Mouse (Mus musculus): ENCODE measurements around the gene Ninl. TPM values are rescaled to one million over a fixed set of nuclear protein-coding genes. Genes with fewer than 3 reads are reported as not detected.

Gene Ninl
- total RNA-seq, 1 experiment, result 22.4 TPM

GRCm38 (mm10) chr2:150904936-150905450, 134.2 kb downstream of the Ninl start, which contains the start of gene Gins1:
TSS of gene Gins1 (plus strand) at chr2:150905400.
- H3K9me3 ChIP-seq (ENCODE audit: control insufficient read depth, insufficient read depth, low read depth, low read length), result no peaks in the 10 kb centered on the region
- DNase-seq (ENCODE audit: low read depth, low spot score), result no peak
- peaks cover 3% of the 10 kb centered on the region; the same call in 1 of the 2 replicates for H3K36me3 ChIP-seq (ENCODE audit: control insufficient read depth, insufficient read depth, low read length, poor library complexity, severe bottlenecking)
- H3K27ac ChIP-seq (ENCODE audit: insufficient read depth, low read depth, low read length, poor library complexity, severe bottlenecking), result peak within 1 kb of the TSS; percentile 45; the same call in 1 of the 2 replicates
- no peaks in the 10 kb centered on the region; a peak in 1 of 4 replicates for H3K4me1 ChIP-seq (ENCODE audit: control insufficient read depth in 2 of 2, insufficient read depth in 2 of 2, low read length in 2 of 2, poor library complexity in 1 of 2)
- peak within 1 kb of the TSS; percentile 74 to 92 for H3K4me3 ChIP-seq (ENCODE audit: insufficient read depth in 1 of 2, low read depth in 1 of 2, low read length in 2 of 2, poor library complexity in 1 of 2, severe bottlenecking in 1 of 2)
- in situ Hi-C loops (cut with MboI; ENCODE audit: low sequenced_read_pairs in 2 of 2, unreplicated experiment in 2 of 2), result no loop called here
- no peak for TF ChIP-seq HCFC1 (IDR thresholded peaks at IDR 0.05; ENCODE audit: borderline replicate concordance, insufficient read depth, low read length)
- TF ChIP-seq ZNF384 (IDR thresholded peaks at IDR 0.05; ENCODE audit: low read depth, low read length), result no peak
- no peak for TF ChIP-seq CHD2 (IDR thresholded peaks at IDR 0.05; ENCODE audit: low read depth, low read length)
- no peak for TF ChIP-seq ZC3H11A (IDR thresholded peaks at IDR 0.05; ENCODE audit: borderline replicate concordance, low read depth, low read length)
- TF ChIP-seq MAFK (IDR thresholded peaks at IDR 0.05; ENCODE audit: insufficient read depth, low read depth, low read length), result no peak
- H3K9ac ChIP-seq (ENCODE audit: insufficient read depth, low read depth, low read length, poor library complexity, severe bottlenecking), result peak within 1 kb of the TSS; percentile 91

- peaks cover 3% of the 10 kb centered on the region; the same call in 1 of the 2 replicates for H3K36me3 ChIP-seq (ENCODE audit: control insufficient read depth, insufficient read depth, low read length, poor library complexity, severe bottlenecking)
- H3K4me1 ChIP-seq (ENCODE audit: control insufficient read depth in 2 of 2, insufficient read depth in 2 of 2, low read length in 2 of 2, poor library complexity in 1 of 2), result no peaks in the 10 kb centered on the region; a peak in 1 of 4 replicates
- peak; percentile 94 for DNase-seq (ENCODE audit: low read depth, low spot score)
- H3K9me3 ChIP-seq (ENCODE audit: control insufficient read depth, insufficient read depth, low read depth, low read length), result no peaks in the 10 kb centered on the region
- in situ Hi-C loops (cut with MboI; ENCODE audit: low sequenced_read_pairs in 2 of 2, unreplicated experiment in 2 of 2), result no loop called here
- peak within 1 kb of the TSS; percentile 74 to 92 for H3K4me3 ChIP-seq (ENCODE audit: insufficient read depth in 1 of 2, low read depth in 1 of 2, low read length in 2 of 2, poor library complexity in 1 of 2, severe bottlenecking in 1 of 2)
- TF ChIP-seq ZNF384 (IDR thresholded peaks at IDR 0.05; ENCODE audit: low read depth, low read length) (no peak), MAFK (IDR thresholded peaks at IDR 0.05; ENCODE audit: insufficient read depth, low read depth, low read length) (no peak), CHD2 (IDR thresholded peaks at IDR 0.05; ENCODE audit: low read depth, low read length) (no peak), ZC3H11A (IDR thresholded peaks at IDR 0.05; ENCODE audit: borderline replicate concordance, low read depth, low read length) (no peak), HCFC1 (IDR thresholded peaks at IDR 0.05; ENCODE audit: borderline replicate concordance, insufficient read depth, low read length) (peak; percentile 86)
- peak within 1 kb of the TSS; percentile 91 for H3K9ac ChIP-seq (ENCODE audit: insufficient read depth, low read depth, low read length, poor library complexity, severe bottlenecking)
- H3K27ac ChIP-seq (ENCODE audit: insufficient read depth, low read depth, low read length, poor library complexity, severe bottlenecking), result peak within 1 kb of the TSS; percentile 45; the same call in 1 of the 2 replicates
These were observed 134.8 kb downstream of the Ninl start, which contains the start of gene Abhd12 for GRCm38 (mm10) chr2:150904272-150904935. TSS of gene Abhd12 (minus strand) at chr2:150904741.

GRCm38 (mm10) chr2:150902347-150902746, 136.8 kb downstream of the Ninl start:
- TF ChIP-seq ZNF384 (IDR thresholded peaks at IDR 0.05; ENCODE audit: low read depth, low read length) (no peak), ZC3H11A (IDR thresholded peaks at IDR 0.05; ENCODE audit: borderline replicate concordance, low read depth, low read length) (no peak), CHD2 (IDR thresholded peaks at IDR 0.05; ENCODE audit: low read depth, low read length) (no peak), HCFC1 (IDR thresholded peaks at IDR 0.05; ENCODE audit: borderline replicate concordance, insufficient read depth, low read length) (no peak)
- in situ Hi-C loops (cut with MboI; ENCODE audit: low sequenced_read_pairs in 2 of 2, unreplicated experiment in 2 of 2), result no loop called here
- DNase-seq (ENCODE audit: low read depth, low spot score), result no peak
- no peaks in the 10 kb centered on the region; a peak in 1 of 4 replicates for H3K4me1 ChIP-seq (ENCODE audit: control insufficient read depth in 2 of 2, insufficient read depth in 2 of 2, low read length in 2 of 2, poor library complexity in 1 of 2)
- H3K27ac ChIP-seq (ENCODE audit: insufficient read depth, low read depth, low read length, poor library complexity, severe bottlenecking), result no peak overlapping the region
- H3K36me3 ChIP-seq (ENCODE audit: control insufficient read depth, insufficient read depth, low read length, poor library complexity, severe bottlenecking), result peaks cover 3% of the 10 kb centered on the region; the same call in 1 of the 2 replicates
- no peak overlapping the region for H3K9ac ChIP-seq (ENCODE audit: insufficient read depth, low read depth, low read length, poor library complexity, severe bottlenecking)
- no peak overlapping the region for H3K4me3 ChIP-seq (ENCODE audit: insufficient read depth in 1 of 2, low read depth in 1 of 2, low read length in 2 of 2, poor library complexity in 1 of 2, severe bottlenecking in 1 of 2)
- H3K9me3 ChIP-seq (ENCODE audit: control insufficient read depth, insufficient read depth, low read depth, low read length), result no peaks in the 10 kb centered on the region

- in situ Hi-C loops (cut with MboI; ENCODE audit: low sequenced_read_pairs in 2 of 2, unreplicated experiment in 2 of 2), result no loop called here
- no peak for TF ChIP-seq ZC3H11A (IDR thresholded peaks at IDR 0.05; ENCODE audit: borderline replicate concordance, low read depth, low read length)
- Histone ChIP-seq H3K36me3 (ENCODE audit: control insufficient read depth, insufficient read depth, low read length, poor library complexity, severe bottlenecking) (peaks cover 3% of the 10 kb centered on the region; the same call in 1 of the 2 replicates), H3K4me3 (ENCODE audit: insufficient read depth in 1 of 2, low read depth in 1 of 2, low read length in 2 of 2, poor library complexity in 1 of 2, severe bottlenecking in 1 of 2) (no peak overlapping the region), H3K9me3 (ENCODE audit: control insufficient read depth, insufficient read depth, low read depth, low read length) (no peaks in the 10 kb centered on the region), H3K9ac (ENCODE audit: insufficient read depth, low read depth, low read length, poor library complexity, severe bottlenecking) (no peak overlapping the region), H3K27ac (ENCODE audit: insufficient read depth, low read depth, low read length, poor library complexity, severe bottlenecking) (no peak overlapping the region), H3K4me1 (ENCODE audit: control insufficient read depth in 2 of 2, insufficient read depth in 2 of 2, low read length in 2 of 2, poor library complexity in 1 of 2) (no peaks in the 10 kb centered on the region; a peak in 2 of 4 replicates)
- no peak for DNase-seq (ENCODE audit: low read depth, low spot score)
These were observed 138.8 kb downstream of the Ninl start for GRCm38 (mm10) chr2:150900341-150900740.

Data from ES-E14 (cell line).